Mouse (Mus musculus): ENCODE data around the gene Rhox2g.
"Not testable (repeated sequence)": the region's sequence is repeated elsewhere in the genome, so short reads cannot be mapped to it uniquely, and the experiment has no call there.

DNA sequence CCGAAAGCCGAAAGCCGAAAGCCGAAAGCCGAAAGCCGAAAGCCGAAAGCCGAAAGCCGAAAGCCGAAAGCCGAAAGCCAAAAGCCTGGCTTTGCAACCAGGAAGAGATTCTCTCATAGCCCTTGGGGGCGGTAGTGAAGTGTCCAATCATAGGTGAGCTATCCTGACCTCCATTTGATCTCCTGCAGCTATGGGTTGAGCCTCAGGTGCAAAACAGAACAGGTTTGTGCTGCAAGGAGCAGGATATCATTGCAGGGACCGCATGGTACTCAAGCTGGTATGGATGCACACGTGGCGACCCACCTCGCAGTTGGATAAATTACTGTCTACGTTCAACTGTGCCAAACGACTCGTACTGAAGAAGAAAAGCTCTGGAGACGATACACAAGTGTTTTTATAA lies 8.0 kb upstream of the Rhox2g start, which contains the start of gene Rhox4g:
- not testable (repeated sequence) for TF ChIP-seq CTCF (IDR thresholded peaks at IDR 0.05; ENCODE audit: borderline replicate concordance, insufficient read depth, low read depth, low read length); POLR2A (IDR thresholded peaks at IDR 0.05; ENCODE audit: borderline replicate concordance, insufficient read depth, low read length)
